Mouse (Mus musculus): ENCODE measurements around the gene Bglap3.

DNA sequence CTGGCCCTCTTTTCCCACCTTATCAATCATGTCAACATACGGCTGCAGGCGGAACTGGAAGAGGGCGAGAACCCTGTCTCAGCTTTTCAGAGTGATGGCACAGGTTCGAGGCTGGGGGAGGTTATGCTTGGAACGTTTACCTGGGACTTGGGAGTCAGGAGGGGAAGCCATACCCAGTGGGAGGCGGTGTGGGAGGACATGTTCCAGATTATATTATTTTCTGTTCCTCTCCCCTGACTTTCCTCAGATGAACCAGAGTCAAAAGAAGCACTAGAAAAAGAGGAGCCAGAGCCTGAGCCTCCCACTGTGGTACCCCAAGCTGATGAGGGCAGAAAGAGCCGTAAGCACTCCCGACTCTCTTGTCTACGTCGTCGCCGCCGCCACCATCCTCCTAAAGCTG lies 21.8 kb downstream of the Bglap3 start:
- TF ChIP-seq CTCF (IDR thresholded peaks at IDR 0.05; ENCODE audit: control insufficient read depth, insufficient read depth, insufficient read length) (no peak), FOSL1 (IDR thresholded peaks at IDR 0.05; ENCODE audit: insufficient read depth, low read length, poor library complexity, severe bottlenecking) (no peak), CEBPB (IDR thresholded peaks at IDR 0.05; ENCODE audit: low read depth) (no peak), MAX (IDR thresholded peaks at IDR 0.05) (no peak)

Measured in C2C12 (cell line).